ENCODE assay signal across 8 mouse cellular contexts in genomic region chr11:31369648-31370286, GRCm38 (mm10). TPM values are rescaled to one million over a fixed set of nuclear protein-coding genes. Genes with fewer than 3 reads are reported as not detected.
DNase-seq lines count a peak whose midpoint lies in the region; ATAC-seq and TF ChIP-seq lines count a peak whose summit lies in the region.

Gene Stc2 (minus strand): TSS chr11:31370074.

- peak within 1 kb of the TSS; percentile 55 for H3K4me3 ChIP-seq in forebrain, embryonic 12.5 days (replicated peaks)
- H3K4me3 ChIP-seq in heart, embryonic 16.5 days (ENCODE audit: low read length), result peak within 1 kb of the TSS; percentile 70
- H3K4me3 ChIP-seq in liver, postnatal 0 days (ENCODE audit: low read depth, low read length), result peak within 1 kb of the TSS; percentile 44

- H3K27me3 ChIP-seq in forebrain, embryonic 12.5 days, result peaks cover 41% of the 10 kb centered on the region
- H3K27me3 ChIP-seq in heart, embryonic 16.5 days (ENCODE audit: control insufficient read depth, insufficient read depth, low read length), result peaks cover 3% of the 10 kb centered on the region; the same call in 1 of the 2 replicates
- peaks cover 46% of the 10 kb centered on the region for H3K27me3 ChIP-seq in liver, postnatal 0 days (ENCODE audit: insufficient read depth, low read length)

- peak within 1 kb of the TSS; percentile 98 for H3K4me2 ChIP-seq in forebrain, embryonic 12.5 days
- H3K4me2 ChIP-seq in heart, embryonic 16.5 days (ENCODE audit: low read depth, low read length), result peak within 1 kb of the TSS; percentile 90
- peak within 1 kb of the TSS; percentile 74 for H3K4me2 ChIP-seq in liver, postnatal 0 days (ENCODE audit: low read depth, low read length)

- DNase-seq in 416B (ENCODE audit: low read depth), result peak; percentile 94
- peak; percentile 17 to 81 for DNase-seq in adrenal gland, adult (ENCODE audit: inconsistent age in 2 of 2, low spot score in 1 of 2)
- DNase-seq in kidney, postnatal 25 days, result peak; percentile 75 to 80
- peak; percentile 46 for DNase-seq in liver, postnatal 0 days
- DNase-seq in ovary, postnatal 10 days (ENCODE audit: low spot score), result peak; percentile 62
- DNase-seq in urinary bladder, postnatal 25 days (ENCODE audit: low spot score), result peak; percentile 41

- no peaks in the 10 kb centered on the region for H3K36me3 ChIP-seq in forebrain, embryonic 12.5 days (replicated peaks)
- peaks cover 3% of the 10 kb centered on the region for H3K36me3 ChIP-seq in heart, embryonic 16.5 days (ENCODE audit: control insufficient read depth, insufficient read depth)
- H3K36me3 ChIP-seq in liver, postnatal 0 days (replicated peaks; ENCODE audit: insufficient read depth, low read length), result no peaks in the 10 kb centered on the region

- TF ChIP-seq EP300 in liver, postnatal 0 days (IDR thresholded peaks at IDR 0.05; ENCODE audit: low read depth), result no peak

- TF ChIP-seq CTCF in liver, postnatal 0 days (IDR thresholded peaks at IDR 0.05; ENCODE audit: low read depth), result no peak

- peak within 1 kb of the TSS; percentile 53 for H3K9ac ChIP-seq in forebrain, embryonic 12.5 days
- peak within 1 kb of the TSS; percentile 78 for H3K9ac ChIP-seq in heart, embryonic 16.5 days (ENCODE audit: low read length)
- no peak within 1 kb of the TSS for H3K9ac ChIP-seq in liver, postnatal 0 days (replicated peaks)

- peaks cover 31% of the 10 kb centered on the region for H3K4me1 ChIP-seq in forebrain, embryonic 12.5 days
- H3K4me1 ChIP-seq in heart, embryonic 16.5 days (ENCODE audit: control insufficient read depth, insufficient read depth, low read length), result peaks cover 19% of the 10 kb centered on the region
- peaks cover 13% of the 10 kb centered on the region for H3K4me1 ChIP-seq in liver, postnatal 0 days (ENCODE audit: insufficient read depth)

- under 1% methylated on average over 50 of the region's 51 CpGs for WGBS in forebrain, embryonic 12.5 days
- WGBS in heart, embryonic 16.5 days, result under 1% methylated on average over 51 of the region's 51 CpGs
- WGBS in liver, postnatal 0 days (ENCODE audit: insufficient replicate concordance), result under 1% methylated on average over 46 of the region's 51 CpGs

- H3K27ac ChIP-seq in forebrain, embryonic 12.5 days, result 0 out of 2 replicates have a peak within 1 kb of the TSS, but pooled peaks have one; percentile 1
- peak within 1 kb of the TSS; percentile 85 for H3K27ac ChIP-seq in heart, embryonic 16.5 days (ENCODE audit: low read length)
- H3K27ac ChIP-seq in liver, postnatal 0 days (ENCODE audit: low read depth), result no peak within 1 kb of the TSS

- H3K9me3 ChIP-seq in forebrain, embryonic 12.5 days, result no peaks in the 10 kb centered on the region
- H3K9me3 ChIP-seq in heart, embryonic 16.5 days (replicated peaks; ENCODE audit: control insufficient read depth, low read length), result no peaks in the 10 kb centered on the region
- no peaks in the 10 kb centered on the region for H3K9me3 ChIP-seq in liver, postnatal 0 days (ENCODE audit: low read length)

- peak; percentile 90 for ATAC-seq in forebrain, embryonic 12.5 days (ENCODE audit: low FRiP score)
- ATAC-seq in heart, embryonic 16.5 days (replicated peaks; ENCODE audit: extremely low read depth, insufficient read depth, low FRiP score), result peak; percentile 84
- ATAC-seq in liver, postnatal 0 days, result peak; percentile 48

RNA-seq across cellular contexts. Expression of gene Stc2, which starts in this region (rescaled TPM):
- 1.6 and 2.1 TPM in 2 replicates for polyA plus RNA-seq in forebrain, embryonic 12.5 days (2016; fragmentation: Nextera tagmentation; extraction: Ambion mirVana)
- 5.0 and 5.2 TPM in 2 replicates for polyA plus RNA-seq in heart, embryonic 16.5 days (2015; fragmentation: Nextera tagmentation; extraction: Ambion mirVana)
- polyA plus RNA-seq in liver, postnatal 0 days (2015; fragmentation: Nextera tagmentation; extraction: Ambion mirVana), result 0.19 and 0.43 TPM in 2 replicates

Comparison
In these comparisons a context has a peak if more than half of its experiments do, and no peak if none do; other contexts are left out.
1. Peak in DNase-seq, ATAC-seq, H3K4me3 ChIP-seq and H3K4me2 ChIP-seq in liver, postnatal 0 days; RNA of the gene not detected or under 1 TPM.
2. DNase-seq: peak in every context shown above with its lines; median percentile 94 in 416B; 78 in kidney, postnatal 25 days; 62 in ovary, postnatal 10 days; 49 in adrenal gland, adult; 46 in liver, postnatal 0 days; 41 in urinary bladder, postnatal 25 days.